Mouse (Mus musculus) stomach, embryonic 16.5 days (tissue): ENCODE measurements around the gene Ankrd44. TPM values are rescaled to one million over a fixed set of nuclear protein-coding genes. Genes with fewer than 3 reads are reported as not detected.

Experiments used
- ATAC-seq: fragments of 200-750 bp; cut with Nextera tagmentation; 2 replicates; pipeline ENCODE4 v1.8.0; 2017; ENCODE audit warnings: moderate number of reproducible peaks, moderate TSS enrichment; ENCODE audit not compliant: insufficient read depth, low FRiP score
- H3K27ac ChIP-seq: fragments of 300-500 bp; sonication (generic); 2 replicates; pipeline ENCODE4 v1.5.1; 2014; ENCODE audit warnings: low read length
- H3K27me3 ChIP-seq: fragments of 300-500 bp; sonication (generic); 2 replicates; pipeline ENCODE4 v1.6.1; 2014; ENCODE audit warnings: low read length, control low read depth, mixed read lengths; ENCODE audit not compliant: control insufficient read depth, insufficient read depth
- H3K36me3 ChIP-seq: fragments of 300-500 bp; sonication (generic); 2 replicates; pipeline ENCODE4 v1.6.1; 2014; ENCODE audit warnings: low read length; ENCODE audit not compliant: control insufficient read depth, insufficient read depth
- H3K4me1 ChIP-seq: fragments of 300-500 bp; sonication (generic); 2 replicates; pipeline ENCODE4 v1.6.1; 2014; ENCODE audit warnings: low read length, control low read depth, mixed read lengths; ENCODE audit not compliant: control insufficient read depth, insufficient read depth
- H3K4me2 ChIP-seq: fragments of 300-500 bp; sonication (generic); 2 replicates; pipeline ENCODE4 v1.6.1; 2014; ENCODE audit warnings: low read depth, low read length, mixed read lengths
- H3K4me3 ChIP-seq: fragments of 300-500 bp; sonication (generic); replicated peaks from 2 replicates; pipeline ENCODE4 v1.5.1; 2014; ENCODE audit warnings: mild to moderate bottlenecking, low read length
- H3K9ac ChIP-seq: fragments of 300-500 bp; sonication (generic); 2 replicates; pipeline ENCODE4 v1.6.1; 2014; ENCODE audit warnings: low read length
- H3K9me3 ChIP-seq: fragments of 300-500 bp; sonication (generic); replicated peaks from 2 replicates; pipeline ENCODE4 v1.6.1; 2016; ENCODE audit warnings: low read length, control low read depth; ENCODE audit not compliant: control insufficient read depth
- WGBS: fragments of 180-500 bp; shearing (Covaris S2); extraction: QIAGEN DNeasy Blood & Tissue Kit; methylation state at CpG from one replicate; pipeline ENCODE4 v1.1.7; 2014; 5-methylcytosine and 5-hydroxymethylcytosine counted together
- polyA plus RNA-seq: library from polyadenylated mRNA; unstranded; fragments of >200 nt; fragmentation: Nextera tagmentation; extraction: Ambion mirVana; gene quantifications from 2 replicates; pipeline ENCODE4 v1.2.1, GENCODE M21; 2015

The Ankrd44 gene
- polyA plus RNA-seq, 1 experiment from 2014 or later = 14.5 TPM

DNA sequence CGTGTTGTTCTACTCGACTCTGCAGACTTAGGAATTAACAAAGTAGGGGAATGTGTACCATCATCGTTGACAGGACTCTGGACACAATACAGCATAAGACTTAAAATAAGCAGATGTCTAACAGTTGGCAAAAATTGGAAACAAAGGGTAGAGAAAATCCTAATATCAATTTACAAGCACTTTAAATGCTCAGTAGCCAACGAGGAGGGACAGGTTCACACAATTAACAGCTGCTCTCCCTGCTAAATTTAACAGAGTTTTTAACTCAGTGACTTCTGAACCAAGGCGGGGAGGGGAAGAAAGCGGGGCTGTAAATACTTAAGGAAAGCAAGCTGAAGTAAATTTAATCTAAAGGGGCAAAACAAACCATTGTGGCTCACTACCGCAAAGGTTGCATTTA, 1.4 kb downstream of the Ankrd44 start:
- ATAC-seq = no peak
- 41% methylated on average over 7 of the region's 7 CpGs for WGBS

DNA sequence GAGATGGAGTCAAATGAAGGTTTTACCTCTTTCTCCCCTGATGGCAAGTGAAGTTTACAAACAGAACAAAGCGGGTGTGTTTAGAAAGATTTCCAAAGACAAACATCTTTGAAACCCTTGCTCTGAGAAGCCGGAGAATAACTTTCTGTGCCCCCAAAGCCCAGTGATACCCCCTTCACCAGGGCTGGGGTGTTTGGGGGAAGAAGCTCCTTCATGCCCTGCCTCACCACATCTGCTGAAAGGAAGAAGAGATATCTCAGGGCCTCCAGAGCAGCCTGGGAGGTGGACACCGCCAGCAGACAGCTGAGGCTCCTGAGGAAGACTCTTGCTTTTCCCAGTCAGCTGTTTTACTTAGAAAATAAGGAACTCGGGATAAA, 1.9 kb downstream of the Ankrd44 start:
- no peaks in the 10 kb centered on the region for H3K27me3 ChIP-seq
- H3K4me1 ChIP-seq = peaks cover 22% of the 10 kb centered on the region
- peak overlapping the region; percentile 89 for H3K4me2 ChIP-seq
- no peaks in the 10 kb centered on the region for H3K9me3 ChIP-seq
- no peaks in the 10 kb centered on the region for H3K36me3 ChIP-seq
- H3K27ac ChIP-seq = no peak overlapping the region
- peak overlapping the region; percentile 76 for H3K4me3 ChIP-seq
- ATAC-seq = no peak
- WGBS = 64% methylated on average over 4 of the region's 4 CpGs
- H3K9ac ChIP-seq = no peak overlapping the region

More for the DNA sequence above, 1.4 kb downstream of the Ankrd44 start:
- Histone ChIP-seq H3K4me3 (peak overlapping the region; percentile 76), H3K4me1 (peaks cover 22% of the 10 kb centered on the region), H3K27me3 (no peaks in the 10 kb centered on the region), H3K9ac (peak overlapping the region; percentile 81), H3K36me3 (no peaks in the 10 kb centered on the region), H3K4me2 (peak overlapping the region; percentile 89), H3K9me3 (no peaks in the 10 kb centered on the region), H3K27ac (peak overlapping the region; percentile 29)

DNA sequence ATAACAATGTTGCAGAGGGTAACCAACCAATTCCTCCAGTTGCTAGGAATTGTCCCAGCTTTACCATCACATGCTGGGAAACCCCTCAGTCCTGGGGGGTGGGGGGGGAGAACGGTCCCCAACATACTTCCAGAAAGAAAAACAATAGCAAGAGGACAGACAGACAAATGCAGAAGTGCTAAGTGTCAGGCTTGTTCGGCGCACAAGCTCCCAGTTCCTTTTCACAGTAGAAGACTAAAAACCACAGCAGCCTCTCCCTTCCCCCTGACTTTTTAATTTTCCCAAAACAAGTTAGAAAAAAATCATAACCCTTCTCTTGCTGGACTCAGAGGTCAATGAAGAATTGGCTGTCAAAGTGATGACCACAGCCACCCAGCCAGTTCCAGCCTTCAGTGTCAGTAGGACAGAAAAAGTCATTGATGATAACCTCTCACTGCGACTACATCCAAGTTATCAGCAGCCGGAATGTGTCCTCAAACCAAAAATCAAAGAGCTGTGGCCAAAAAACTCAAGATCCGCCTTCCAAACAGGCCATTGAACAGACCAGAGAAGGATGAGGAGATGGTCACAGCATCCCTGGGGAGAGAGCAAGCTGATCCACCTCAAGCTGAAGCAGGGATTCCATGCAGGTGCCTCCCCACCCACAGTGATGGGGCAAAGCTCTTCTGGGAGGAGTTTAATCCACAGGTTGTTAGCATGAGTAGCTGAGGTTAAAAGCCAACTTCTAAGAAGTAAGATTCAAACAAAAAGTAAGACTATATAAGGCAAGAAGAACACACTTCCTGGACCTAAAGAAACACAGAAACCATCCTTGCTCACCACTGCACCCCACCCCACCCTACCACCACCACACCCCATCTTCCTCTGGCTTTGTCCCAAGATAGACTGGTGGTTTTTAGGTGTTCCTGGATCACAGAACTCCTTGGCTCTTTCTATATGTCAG, 2.5 kb downstream of the Ankrd44 start:
- Histone ChIP-seq H3K4me2 (peak overlapping the region; percentile 89), H3K9ac (no peak overlapping the region), H3K27ac (no peak overlapping the region; the same call in 1 of the 2 replicates), H3K4me1 (peaks cover 22% of the 10 kb centered on the region), H3K9me3 (no peaks in the 10 kb centered on the region), H3K36me3 (no peaks in the 10 kb centered on the region), H3K27me3 (no peaks in the 10 kb centered on the region), H3K4me3 (peak overlapping the region; percentile 76; the same call in 1 of the 2 replicates)
- no peak for ATAC-seq
- 78% methylated on average over 6 of the region's 6 CpGs for WGBS

DNA sequence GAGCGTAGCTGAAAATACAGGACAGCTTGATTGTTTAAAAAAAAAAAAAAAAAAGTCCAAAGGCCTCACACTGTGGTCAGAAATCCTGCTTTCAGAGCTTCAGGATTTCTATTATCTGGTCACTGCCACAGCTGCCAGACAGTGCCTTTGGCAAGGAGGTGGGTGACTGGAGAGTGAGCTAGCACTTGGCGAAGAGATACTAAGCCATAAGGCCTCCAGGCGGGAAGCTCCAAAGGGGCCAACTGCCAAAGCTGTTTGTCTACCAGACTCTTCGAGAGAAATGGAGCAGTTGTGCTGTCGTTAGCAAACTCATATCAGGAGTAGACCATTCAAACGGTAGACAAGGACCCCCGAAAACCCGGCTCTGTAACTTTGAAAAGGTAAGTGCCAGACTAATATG, 3.5 kb downstream of the Ankrd44 start:
- no peaks in the 10 kb centered on the region for H3K9me3 ChIP-seq
- no peaks in the 10 kb centered on the region for H3K27me3 ChIP-seq
- peaks cover 22% of the 10 kb centered on the region for H3K4me1 ChIP-seq
- peak overlapping the region; percentile 26; the same call in 1 of the 2 replicates for H3K27ac ChIP-seq
- WGBS = 75% methylated on average over 8 of the region's 8 CpGs
- no peak overlapping the region for H3K4me3 ChIP-seq
- H3K9ac ChIP-seq = no peak overlapping the region
- no peaks in the 10 kb centered on the region for H3K36me3 ChIP-seq
- H3K4me2 ChIP-seq = no peak overlapping the region
- no peak for ATAC-seq

DNA sequence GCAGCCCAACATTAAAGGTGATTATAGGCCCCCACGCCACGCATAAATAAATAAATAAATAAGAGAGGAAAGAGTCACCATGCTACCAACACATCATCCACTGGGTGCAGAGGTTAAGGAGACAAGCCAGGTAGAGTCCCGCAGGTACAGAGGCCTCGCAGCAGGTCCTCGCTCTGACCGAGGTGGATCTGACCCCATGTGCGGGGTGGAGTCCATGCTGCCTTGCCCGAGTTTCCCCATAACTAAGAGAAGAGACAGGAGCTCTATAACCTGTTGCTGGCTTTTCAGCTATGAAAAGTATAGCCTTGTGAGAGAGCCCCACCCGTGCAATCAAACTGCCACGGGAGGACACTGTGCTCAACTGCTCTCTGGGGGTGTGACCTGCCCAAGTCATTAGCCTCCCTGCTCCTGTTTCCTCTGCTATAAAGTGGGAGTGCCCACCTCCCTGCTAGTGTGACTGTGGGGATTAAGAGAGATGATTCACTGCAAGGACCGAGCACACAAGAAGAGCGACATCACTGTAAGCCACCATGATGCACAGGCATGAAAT, 4.1 kb downstream of the Ankrd44 start:
- 0 out of 2 replicates have a peak overlapping the region, but pooled peaks have one; percentile 18 for H3K9ac ChIP-seq
- H3K36me3 ChIP-seq = no peaks in the 10 kb centered on the region
- H3K4me2 ChIP-seq = no peak overlapping the region
- H3K4me3 ChIP-seq = no peak overlapping the region
- H3K27me3 ChIP-seq = no peaks in the 10 kb centered on the region
- H3K9me3 ChIP-seq = no peaks in the 10 kb centered on the region
- WGBS = 70% methylated on average over 12 of the region's 12 CpGs
- no peak for ATAC-seq
- H3K27ac ChIP-seq = peak overlapping the region; percentile 1; the same call in 1 of the 2 replicates
- H3K4me1 ChIP-seq = peaks cover 22% of the 10 kb centered on the region

DNA sequence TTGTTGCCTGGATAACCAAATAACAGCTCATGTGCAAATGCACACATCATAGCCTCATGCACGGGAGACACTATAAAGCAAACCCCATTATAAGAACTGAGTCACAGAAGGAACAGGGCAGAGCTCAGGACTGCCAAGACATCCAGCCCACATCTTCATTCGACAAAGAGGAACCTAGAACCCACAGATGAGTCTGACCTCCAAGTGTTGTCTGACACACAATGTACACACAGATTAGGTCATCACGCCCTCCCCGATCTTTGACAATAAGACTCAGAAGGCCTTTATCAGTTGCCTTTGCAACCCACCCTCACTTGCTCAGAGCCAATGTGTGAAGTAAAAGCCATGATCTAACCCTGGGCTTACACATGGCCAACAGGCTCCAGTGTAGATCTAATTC, 6.1 kb downstream of the Ankrd44 start:
- H3K9me3 ChIP-seq = no peaks in the 10 kb centered on the region
- H3K27me3 ChIP-seq = no peaks in the 10 kb centered on the region
- peaks cover 18% of the 10 kb centered on the region for H3K4me1 ChIP-seq
- 82% methylated on average over 4 of the region's 4 CpGs for WGBS
- H3K9ac ChIP-seq = no peak overlapping the region
- H3K27ac ChIP-seq = no peak overlapping the region
- no peak; the same call in 1 of the 2 replicates for ATAC-seq
- no peak overlapping the region for H3K4me3 ChIP-seq
- H3K4me2 ChIP-seq = no peak overlapping the region
- H3K36me3 ChIP-seq = no peaks in the 10 kb centered on the region

DNA sequence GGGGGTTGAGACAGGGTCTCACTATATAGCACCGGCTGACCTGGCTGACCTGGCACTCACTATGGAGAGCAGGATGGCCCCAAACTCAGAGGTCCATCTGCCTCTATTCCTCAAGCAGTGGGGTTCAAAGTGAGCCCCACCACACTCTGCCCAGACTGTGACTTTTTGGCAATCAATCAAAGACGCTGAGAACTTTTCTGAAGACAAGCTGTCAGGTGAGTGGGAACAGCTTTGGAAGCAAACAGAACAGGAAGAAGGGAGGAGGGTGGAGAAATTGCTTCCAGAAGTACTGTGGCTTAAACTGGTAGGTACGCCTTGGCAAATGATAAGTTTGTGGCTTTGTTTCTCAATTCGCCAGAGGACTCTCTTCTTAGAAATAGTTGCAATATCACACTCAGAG, 9.7 kb downstream of the Ankrd44 start:
- ATAC-seq = no peak
- H3K4me1 ChIP-seq = 0 out of 2 replicates have a peak, but pooled peaks cover 3% of the 10 kb centered on the region
- WGBS = 65% methylated on average over 4 of the region's 4 CpGs

DNA sequence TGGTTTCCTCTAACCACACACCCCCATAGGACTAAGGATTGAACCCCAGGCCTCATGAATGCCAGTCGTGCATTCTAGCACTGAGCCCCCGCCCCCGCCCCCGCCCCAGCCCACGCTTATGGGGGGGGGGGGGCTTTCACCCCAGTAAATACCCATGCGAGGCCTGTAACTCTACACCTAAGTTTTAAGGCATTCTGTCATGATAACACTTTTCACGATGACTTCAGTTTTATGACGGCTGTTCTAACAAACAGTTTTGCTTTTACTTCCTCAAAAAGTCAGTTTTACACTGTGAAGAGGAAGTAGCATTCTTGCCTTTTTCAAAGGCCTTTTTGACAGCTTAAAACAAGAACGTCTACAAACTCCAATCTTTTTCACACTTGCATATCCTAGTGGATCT, 11.8 kb downstream of the Ankrd44 start:
- Histone ChIP-seq H3K36me3 (no peaks in the 10 kb centered on the region), H3K4me2 (no peak overlapping the region), H3K27me3 (no peaks in the 10 kb centered on the region), H3K4me3 (no peak overlapping the region), H3K27ac (0 out of 2 replicates have a peak overlapping the region, but pooled peaks have one; percentile 42), H3K9ac (0 out of 2 replicates have a peak overlapping the region, but pooled peaks have one; percentile 29), H3K9me3 (no peaks in the 10 kb centered on the region), H3K4me1 (peaks cover 3% of the 10 kb centered on the region; the same call in 1 of the 2 replicates)
- 22% methylated on average over 9 of the region's 9 CpGs for WGBS
- ATAC-seq = no peak

More for the DNA sequence above, 9.7 kb downstream of the Ankrd44 start:
- Histone ChIP-seq H3K4me3 (no peak overlapping the region), H3K27ac (no peak overlapping the region), H3K36me3 (no peaks in the 10 kb centered on the region), H3K4me2 (no peak overlapping the region), H3K9me3 (no peaks in the 10 kb centered on the region), H3K9ac (no peak overlapping the region), H3K27me3 (no peaks in the 10 kb centered on the region)

DNA sequence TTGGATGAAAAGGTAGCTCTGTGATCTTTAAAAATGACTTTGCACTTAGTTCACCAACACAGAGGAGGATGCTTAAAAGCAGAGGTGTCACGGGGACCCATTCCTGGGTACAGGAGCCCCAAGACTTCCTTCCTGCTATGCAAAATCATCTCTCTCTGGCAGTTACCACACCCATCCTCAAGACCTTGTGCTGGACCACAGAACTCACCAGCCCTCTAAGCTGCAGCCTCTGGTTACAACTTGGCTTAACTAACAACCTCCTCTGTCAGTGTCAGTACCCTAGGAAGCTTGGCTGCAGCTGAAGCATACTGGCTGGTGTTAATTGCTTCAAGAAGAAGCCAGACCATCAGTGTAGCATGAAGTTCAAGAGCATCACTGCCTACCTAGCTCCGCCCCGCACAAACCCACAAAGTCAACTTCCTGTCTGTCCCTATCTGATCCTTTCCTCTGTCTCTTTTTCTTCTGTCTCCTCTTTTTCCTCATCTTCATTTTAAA, 12.8 kb downstream of the Ankrd44 start:
- no peak for ATAC-seq
- Histone ChIP-seq H3K4me2 (no peak overlapping the region), H3K27me3 (no peaks in the 10 kb centered on the region), H3K27ac (no peak overlapping the region), H3K9ac (no peak overlapping the region), H3K4me3 (no peak overlapping the region), H3K4me1 (peaks cover 8% of the 10 kb centered on the region), H3K36me3 (no peaks in the 10 kb centered on the region), H3K9me3 (no peaks in the 10 kb centered on the region)
- WGBS = 89% methylated on average over 3 of the region's 3 CpGs
